Mouse (Mus musculus) thymus, adult 2 months (tissue): ENCODE measurements around the gene Erbb3. TPM values are rescaled to one million over a fixed set of nuclear protein-coding genes. Genes with fewer than 3 reads are reported as not detected.
"Not testable (repeated sequence)": the region's sequence is repeated elsewhere in the genome, so short reads cannot be mapped to it uniquely, and the experiment has no call there.

Source experiments
- DNase-seq: peaks from one replicate; pipeline ENCODE4 v3.0.0; 2021
- H3K27ac ChIP-seq: fragments of 200-500 bp; 2 replicates; pipeline ENCODE4 v1.5.1; 2012; ENCODE audit warnings: low read length, control low read depth; ENCODE audit not compliant: control insufficient read depth, insufficient read depth
- H3K27me3 ChIP-seq: fragments of 200-500 bp; 2 replicates; pipeline ENCODE4 v1.6.1; 2012; ENCODE audit warnings: mild to moderate bottlenecking, low read length, moderate library complexity, mixed read lengths; ENCODE audit not compliant: control insufficient read depth, insufficient read depth
- H3K36me3 ChIP-seq: fragments of 200-500 bp; 2 replicates; pipeline ENCODE4 v1.6.1; 2012; ENCODE audit warnings: mild to moderate bottlenecking, low read length, moderate library complexity; ENCODE audit not compliant: control insufficient read depth, insufficient read depth
- H3K4me1 ChIP-seq: fragments of 200-500 bp; replicated peaks from 2 replicates; pipeline ENCODE4 v1.6.1; 2012; ENCODE audit warnings: low read length; ENCODE audit not compliant: control insufficient read depth, insufficient read depth
- H3K4me3 ChIP-seq: fragments of 200-500 bp; 2 replicates; pipeline ENCODE4 v1.5.1; 2012; ENCODE audit warnings: mild to moderate bottlenecking, low read length, control low read depth, moderate library complexity; ENCODE audit not compliant: control insufficient read depth, insufficient read depth
- CTCF ChIP-seq: fragments of 200-500 bp; IDR thresholded peaks from 2 replicates; pipeline ENCODE4 v1.5.1; 2012; ENCODE audit warnings: mild to moderate bottlenecking, control low read depth, low read length, moderate library complexity, borderline replicate concordance; ENCODE audit not compliant: control insufficient read depth, poor library complexity, insufficient read depth; ENCODE audit errors: extremely low read depth
- POLR2A ChIP-seq: fragments of 200-500 bp; IDR thresholded peaks from 2 replicates; pipeline ENCODE4 v1.6.1; 2012; ENCODE audit warnings: mild to moderate bottlenecking, low read length, control low read depth, moderate library complexity; ENCODE audit not compliant: control insufficient read depth, poor library complexity, insufficient read depth; ENCODE audit errors: extremely low read depth
- WGBS: fragments of 180-500 bp; shearing (Covaris S2); methylation state at CpG from one replicate; pipeline ENCODE4 v1.1.7; 2018; 5-methylcytosine and 5-hydroxymethylcytosine counted together
- polyA plus RNA-seq: library from polyadenylated mRNA; depleted of rRNA; stranded (reverse); fragments of >200 nt; gene quantifications from 2 replicates; pipeline ENCODE4 v1.2.3, GENCODE M21; 2012

The Erbb3 gene
- polyA plus RNA-seq, 1 experiment, result 2.8 TPM

DNA sequence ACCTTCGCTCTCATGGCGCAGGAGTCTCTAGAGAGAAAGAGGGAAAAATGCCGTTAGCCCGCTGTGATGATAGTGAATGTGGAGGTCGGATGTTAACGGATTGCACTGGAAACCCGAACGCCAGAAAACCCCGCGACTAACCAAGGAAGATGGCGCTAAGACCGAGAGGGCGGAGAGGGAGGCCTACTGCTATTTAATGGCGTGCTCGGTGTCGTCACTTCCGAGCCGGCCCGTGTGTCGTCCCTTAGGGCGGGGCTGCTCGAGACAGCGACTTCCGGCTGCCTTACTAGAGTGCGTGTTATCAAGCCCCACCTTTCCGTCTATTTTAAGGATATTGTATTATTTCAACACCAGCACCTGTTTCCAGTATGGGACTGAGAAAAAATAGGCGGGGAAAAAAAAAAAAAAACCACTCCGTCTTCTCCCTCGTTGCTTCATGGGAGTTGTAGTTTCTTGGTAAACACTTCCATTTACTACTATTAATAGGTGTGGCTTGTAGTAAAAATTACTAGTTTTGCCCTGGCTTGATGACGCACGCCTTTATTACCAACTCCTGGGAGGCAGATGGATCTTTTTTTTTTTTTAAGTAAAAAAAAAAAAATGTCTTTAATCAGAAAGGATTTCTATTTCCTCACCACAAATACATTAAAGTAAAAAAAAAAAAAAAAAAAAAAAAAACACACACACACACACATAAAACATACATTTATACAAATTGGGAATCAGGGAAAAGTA lies 40.3 kb downstream of the Erbb3 start, which contains the start of gene Rpl41:
Rpl41 (minus strand) TSS at position 359 of the 735 bp plus-strand sequence.
- TF ChIP-seq CTCF, result 0 out of 2 replicates have a peak, but pooled peaks have one; percentile 31
- peak; percentile 96 for TF ChIP-seq POLR2A
- peak within 1 kb of the TSS; percentile 54 for H3K4me3 ChIP-seq
- WGBS, result under 1% methylated on average over 31 of the region's 31 CpGs
- peaks cover 11% of the 10 kb centered on the region for H3K36me3 ChIP-seq
- DNase-seq, result peak; percentile 91
- H3K27ac ChIP-seq, result peak within 1 kb of the TSS; percentile 77
- no peaks in the 10 kb centered on the region for H3K27me3 ChIP-seq
- peaks cover 5% of the 10 kb centered on the region for H3K4me1 ChIP-seq

DNA sequence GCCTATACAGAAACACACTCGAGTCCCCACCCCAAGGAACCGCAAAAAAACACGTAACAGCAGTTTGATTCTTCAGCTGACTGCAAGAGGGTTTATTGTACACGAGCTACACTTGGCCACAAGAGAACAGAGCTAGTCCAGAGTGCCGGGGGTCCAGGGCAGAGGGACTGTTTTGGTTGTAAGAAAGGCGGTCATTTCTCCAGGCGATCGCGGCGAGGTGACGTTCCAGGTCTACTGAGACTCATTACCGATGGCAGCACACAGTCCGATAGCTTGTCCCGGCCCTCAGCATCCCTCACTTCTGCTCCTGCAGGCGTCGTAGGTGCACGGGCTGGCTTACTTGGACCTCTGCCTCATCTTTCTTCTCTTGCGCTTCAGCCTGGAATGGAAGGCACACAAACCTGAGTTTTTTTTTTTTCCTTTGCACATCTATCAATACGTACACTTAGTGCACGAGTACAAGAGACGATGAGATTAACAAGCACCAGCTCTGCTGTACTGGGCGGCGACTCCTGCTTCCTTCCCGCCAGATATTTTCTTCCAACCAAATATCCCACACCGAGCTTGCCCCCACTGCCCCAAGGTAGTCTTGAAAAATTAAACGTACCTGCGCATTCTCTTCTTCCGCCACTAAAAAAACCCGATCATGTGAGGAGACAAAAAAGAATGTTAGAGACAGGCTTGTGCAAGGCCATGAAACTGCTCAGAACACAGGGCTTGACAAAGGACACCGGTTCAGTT lies 41.2 kb downstream of the Erbb3 start:
- Histone ChIP-seq H3K4me3 (peak overlapping the region; percentile 54), H3K36me3 (peaks cover 19% of the 10 kb centered on the region)

DNA sequence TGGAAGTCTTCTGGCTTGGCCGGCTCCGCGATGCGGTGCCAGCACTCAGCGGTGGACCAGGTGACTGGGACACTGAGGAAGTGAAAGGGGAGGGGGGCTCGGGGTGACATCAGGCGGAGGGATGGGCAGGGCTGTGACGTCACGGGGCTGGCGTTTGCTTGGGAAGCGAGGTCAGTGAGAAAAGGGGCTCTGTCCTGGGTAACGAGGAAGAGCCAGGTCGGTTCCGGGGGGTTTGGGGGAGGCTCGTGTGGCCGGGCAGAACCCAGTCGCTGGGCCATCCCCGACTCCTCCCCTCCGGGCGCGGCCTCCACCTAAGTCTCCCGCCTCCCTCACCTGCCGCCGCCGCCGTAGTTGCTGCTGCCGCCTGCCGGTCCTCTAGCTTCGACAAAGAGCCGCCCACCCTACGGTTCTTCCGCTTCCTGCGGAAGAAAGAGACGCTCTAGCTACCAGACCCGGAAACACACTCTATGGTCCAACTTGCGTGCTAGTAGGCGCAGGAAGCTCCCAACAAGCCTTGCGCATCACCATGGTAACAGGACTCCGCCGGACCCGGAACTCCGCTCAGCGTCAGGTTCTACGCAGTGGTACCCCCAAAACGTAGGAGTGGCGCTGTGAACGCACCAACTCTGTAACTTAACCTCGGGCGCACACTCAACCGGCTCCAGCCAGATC lies 42.0 kb downstream of the Erbb3 start, which contains the start of gene Zc3h10:
Zc3h10 (minus strand) TSS at position 414 of the 672 bp plus-strand sequence.
- Histone ChIP-seq H3K4me1 (peaks cover 5% of the 10 kb centered on the region), H3K27me3 (no peaks in the 10 kb centered on the region), H3K36me3 (peaks cover 19% of the 10 kb centered on the region), H3K27ac (peak within 1 kb of the TSS; percentile 77), H3K4me3 (peak within 1 kb of the TSS; percentile 81)
- TF ChIP-seq CTCF (peak; percentile 57; the same call in 1 of the 2 replicates), POLR2A (peak; percentile 38)
- peak; percentile 94 for DNase-seq
- WGBS, result under 1% methylated on average over 50 of the region's 50 CpGs

More for the DNA sequence above, 41.2 kb downstream of the Erbb3 start:
- WGBS, result under 1% methylated on average over 30 of the region's 30 CpGs
- H3K27me3 ChIP-seq, DNase-seq, H3K4me1 ChIP-seq: not testable (repeated sequence)
- peak overlapping the region; percentile 77 for H3K27ac ChIP-seq

DNA sequence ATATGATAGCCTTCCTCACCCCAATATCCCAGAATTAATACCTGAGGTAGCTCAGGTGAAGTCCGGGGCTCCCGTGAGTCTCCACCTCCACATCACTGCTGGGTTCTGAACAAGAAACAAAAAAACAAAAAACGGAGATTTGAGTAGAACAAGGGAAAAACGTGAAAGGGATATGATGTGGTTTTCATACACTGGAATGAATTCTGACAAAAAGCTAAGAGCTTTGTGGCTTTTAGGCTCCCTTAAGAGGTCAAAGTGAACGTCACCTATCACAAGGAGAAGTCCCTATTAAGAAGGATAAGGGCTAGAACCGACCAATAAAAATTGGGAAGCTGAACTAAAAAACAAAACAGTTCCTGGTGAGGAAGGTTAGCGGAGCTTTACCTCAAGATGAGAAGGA lies 42.7 kb downstream of the Erbb3 start:
- peak overlapping the region; percentile 81 for H3K4me3 ChIP-seq
- peak overlapping the region; percentile 68 for H3K27ac ChIP-seq
- DNase-seq, result no peak
- WGBS, result 3% methylated on average over 7 of the region's 7 CpGs
- H3K36me3 ChIP-seq, result peaks cover 19% of the 10 kb centered on the region
- peaks cover 5% of the 10 kb centered on the region for H3K4me1 ChIP-seq
- no peak for TF ChIP-seq CTCF
- TF ChIP-seq POLR2A, result no peak
- no peaks in the 10 kb centered on the region for H3K27me3 ChIP-seq

DNA sequence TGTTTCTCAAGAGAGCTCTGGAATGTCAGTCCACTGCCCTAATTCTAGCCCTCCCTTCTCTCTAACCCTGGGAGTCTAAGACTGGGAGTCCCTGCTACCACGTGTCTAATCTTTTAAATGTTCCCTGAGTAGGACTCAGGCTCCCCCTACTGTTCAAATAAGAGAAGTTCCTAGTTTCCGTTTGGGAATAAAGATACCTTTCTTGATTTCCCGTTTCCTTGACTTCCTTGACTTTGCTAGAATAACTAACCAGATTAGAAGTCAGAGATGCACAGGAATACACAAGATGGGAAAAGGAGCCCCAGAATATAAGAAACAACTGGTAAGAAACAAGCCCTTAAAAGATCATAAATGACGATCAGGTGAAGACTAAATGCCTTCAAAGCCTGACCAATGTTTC lies 43.1 kb downstream of the Erbb3 start:
- TF ChIP-seq POLR2A, result no peak
- TF ChIP-seq CTCF, result no peak
- no peaks in the 10 kb centered on the region for H3K27me3 ChIP-seq
- H3K4me1 ChIP-seq, result peaks cover 5% of the 10 kb centered on the region
- peak overlapping the region; percentile 29; the same call in 1 of the 2 replicates for H3K27ac ChIP-seq
- peaks cover 19% of the 10 kb centered on the region for H3K36me3 ChIP-seq
- DNase-seq, result no peak
- no peak overlapping the region for H3K4me3 ChIP-seq
- under 1% methylated on average over 4 of the region's 4 CpGs for WGBS

DNA sequence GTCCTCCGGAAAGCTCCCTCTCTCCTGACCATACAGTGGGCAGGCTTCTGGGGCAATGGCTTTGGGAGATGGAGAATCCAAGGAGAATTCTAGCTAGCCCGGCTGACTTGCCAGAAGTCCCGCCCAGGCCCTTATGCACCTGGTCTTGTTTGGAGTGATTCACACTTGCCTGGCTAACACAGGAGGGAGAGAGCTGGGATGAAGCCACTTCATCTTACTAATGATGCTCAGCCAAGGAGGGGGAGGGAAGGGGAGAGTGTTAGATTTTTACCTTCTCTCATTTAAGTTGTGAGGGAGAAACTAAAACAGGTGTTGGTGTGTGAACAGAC lies 43.9 kb downstream of the Erbb3 start:
- peaks cover 19% of the 10 kb centered on the region for H3K36me3 ChIP-seq
- no peaks in the 10 kb centered on the region for H3K27me3 ChIP-seq
- 97% methylated on average over 3 of the region's 3 CpGs for WGBS
- TF ChIP-seq POLR2A (no peak), CTCF (no peak)
- H3K27ac ChIP-seq, result no peak overlapping the region
- peaks cover 5% of the 10 kb centered on the region for H3K4me1 ChIP-seq
- DNase-seq, result no peak
- no peak overlapping the region for H3K4me3 ChIP-seq
